Mouse (Mus musculus): ENCODE measurements around the gene Oxld1.

Gene Oxld1

GRCm38 (mm10) chr11:120483448-120483934 lies 25.6 kb upstream of the Oxld1 start:
- DNase-seq (ENCODE audit: extremely low spot score): no peak

GRCm38 (mm10) chr11:120472052-120472451 lies 14.2 kb upstream of the Oxld1 start:
- DNase-seq (ENCODE audit: extremely low spot score): no peak

GRCm38 (mm10) chr11:120467736-120468092 lies 9.8 kb upstream of the Oxld1 start:
- DNase-seq (ENCODE audit: extremely low spot score): no peak

GRCm38 (mm10) chr11:120467051-120467735 lies 9.3 kb upstream of the Oxld1 start, which contains the start of gene Arl16:
TSS of gene Arl16 (minus strand) at chr11:120467607.
- DNase-seq (ENCODE audit: extremely low spot score): peak; percentile 97

GRCm38 (mm10) chr11:120465521-120465920 lies 7.7 kb upstream of the Oxld1 start:
- no peak for DNase-seq (ENCODE audit: extremely low spot score)

- no peak for DNase-seq (ENCODE audit: extremely low spot score)
Measured at GRCm38 (mm10) chr11:120464365-120464764, 6.5 kb upstream of the Oxld1 start.

- no peak for DNase-seq (ENCODE audit: extremely low spot score)
Measured at GRCm38 (mm10) chr11:120463536-120463935, 5.7 kb upstream of the Oxld1 start.

- DNase-seq (ENCODE audit: extremely low spot score): no peak
Measured at GRCm38 (mm10) chr11:120458847-120459597, 1.2 kb upstream of the Oxld1 start.

- no peak for DNase-seq (ENCODE audit: extremely low spot score)
Measured at GRCm38 (mm10) chr11:120457370-120457769, 498 bp downstream of the Oxld1 start.

- DNase-seq (ENCODE audit: extremely low spot score): no peak
Measured at GRCm38 (mm10) chr11:120455413-120455812, 2.5 kb downstream of the Oxld1 start.

GRCm38 (mm10) chr11:120454965-120455364 lies 2.9 kb downstream of the Oxld1 start:
- no peak for DNase-seq (ENCODE audit: extremely low spot score)

- no peak for DNase-seq (ENCODE audit: extremely low spot score)
Measured at GRCm38 (mm10) chr11:120453306-120453705, 4.6 kb downstream of the Oxld1 start, which contains the start of gene Pde6g. TSS of gene Pde6g (minus strand) at chr11:120453500.

GRCm38 (mm10) chr11:120452246-120452645 lies 5.6 kb downstream of the Oxld1 start:
- no peak for DNase-seq (ENCODE audit: extremely low spot score)

- no peak for DNase-seq (ENCODE audit: extremely low spot score)
Measured at GRCm38 (mm10) chr11:120447179-120447578, 10.7 kb downstream of the Oxld1 start.

- no peak for DNase-seq (ENCODE audit: extremely low spot score)
Measured at GRCm38 (mm10) chr11:120445475-120445874, 12.4 kb downstream of the Oxld1 start.

GRCm38 (mm10) chr11:120444106-120444505 lies 13.8 kb downstream of the Oxld1 start:
- DNase-seq (ENCODE audit: extremely low spot score): no peak

GRCm38 (mm10) chr11:120442765-120443280 lies 15.0 kb downstream of the Oxld1 start:
- DNase-seq (ENCODE audit: extremely low spot score): no peak

GRCm38 (mm10) chr11:120442344-120442743 lies 15.5 kb downstream of the Oxld1 start, which contains the start of gene Tspan10:
TSS of gene Tspan10 (plus strand) at chr11:120442644.
- no peak for DNase-seq (ENCODE audit: extremely low spot score)

GRCm38 (mm10) chr11:120437857-120438385 lies 19.9 kb downstream of the Oxld1 start:
- DNase-seq (ENCODE audit: extremely low spot score): no peak

- DNase-seq (ENCODE audit: extremely low spot score): peak; percentile 95
Measured at GRCm38 (mm10) chr11:120437152-120437856, 20.6 kb downstream of the Oxld1 start, which contains the start of gene Nploc4. TSS of gene Nploc4 (minus strand) at chr11:120437708.

- DNase-seq (ENCODE audit: extremely low spot score): no peak
Measured at GRCm38 (mm10) chr11:120426727-120427126, 31.1 kb downstream of the Oxld1 start.
